Mouse (Mus musculus) myocyte (in vitro differentiated cells): ENCODE measurements around the gene Nup188. TPM values are rescaled to one million over a fixed set of nuclear protein-coding genes. Genes with fewer than 3 reads are reported as not detected.

Experiments
- H3K27me3 ChIP-seq: one replicate; pipeline ENCODE4 v1.6.1; 2011; ENCODE audit not compliant: control insufficient read depth, insufficient read depth, insufficient read length
- H3K36me3 ChIP-seq: one replicate; pipeline ENCODE4 v1.6.1; 2011; ENCODE audit not compliant: control insufficient read depth, insufficient read depth
- H3K4me2 ChIP-seq: one replicate; pipeline ENCODE4 v1.6.1; 2011; ENCODE audit warnings: low read depth, control low read depth
- H3K4me3 ChIP-seq: one replicate; pipeline ENCODE4 v1.5.1; 2011; ENCODE audit warnings: mild to moderate bottlenecking, control low read depth, moderate library complexity
- H3K79me2 ChIP-seq: one replicate; pipeline ENCODE4 v1.6.1; 2011; ENCODE audit not compliant: control insufficient read depth, insufficient read depth
- H3ac ChIP-seq: one replicate; pipeline ENCODE4 v1.6.1; 2011; ENCODE audit not compliant: control insufficient read depth, insufficient read length
- CEBPB ChIP-seq: IDR thresholded peaks from 2 replicates; pipeline ENCODE4 v1.6.1; 2011; ENCODE audit warnings: mild to moderate bottlenecking, moderate library complexity; ENCODE audit not compliant: poor library complexity, insufficient read depth, severe bottlenecking
- E2F4 ChIP-seq: IDR thresholded peaks from one replicate; pipeline ENCODE4 v1.6.1; 2011; ENCODE audit warnings: mild to moderate bottlenecking, control low read depth, moderate library complexity; ENCODE audit not compliant: insufficient read depth
- MAX ChIP-seq: IDR thresholded peaks from one replicate; pipeline ENCODE4 v1.6.1; 2011; ENCODE audit warnings: low read depth, mild to moderate bottlenecking, control low read depth
- MYOD1 ChIP-seq, 3 experiments: IDR thresholded peaks; one replicate each; pipeline ENCODE4 v1.6.1; 2011; ENCODE audit warnings: control low read depth in 2 of 3, low read depth in 2 of 3, mild to moderate bottlenecking in 2 of 3, moderate library complexity in 1 of 3; ENCODE audit not compliant: insufficient read length in 2 of 3, control insufficient read depth in 1 of 3
- MYOG ChIP-seq, 3 experiments: IDR thresholded peaks; one replicate each; pipeline ENCODE4 v1.6.1; 2011; ENCODE audit warnings: control low read depth in 2 of 3, low read depth in 2 of 3, mild to moderate bottlenecking in 2 of 3; ENCODE audit not compliant: insufficient read length in 2 of 3, control insufficient read depth in 1 of 3, insufficient read depth in 1 of 3
- POLR2A ChIP-seq: IDR thresholded peaks from one replicate; pipeline ENCODE4 v1.6.1; 2011; ENCODE audit warnings: low read depth, mild to moderate bottlenecking, control low read depth, moderate library complexity; ENCODE audit not compliant: insufficient read length
- POLR2AphosphoS2 ChIP-seq: IDR thresholded peaks from one replicate; pipeline ENCODE4 v1.6.1; 2011; ENCODE audit warnings: low read depth, control low read depth; ENCODE audit not compliant: insufficient read length
- REST ChIP-seq: IDR thresholded peaks from one replicate; pipeline ENCODE4 v1.6.1; 2011; ENCODE audit warnings: mild to moderate bottlenecking, control low read depth, moderate library complexity; ENCODE audit not compliant: insufficient read depth, insufficient read length
- SRF ChIP-seq: IDR thresholded peaks from one replicate; pipeline ENCODE4 v1.6.1; 2011; ENCODE audit warnings: low read depth; ENCODE audit not compliant: control insufficient read depth, insufficient read length
- TCF12 ChIP-seq: IDR thresholded peaks from one replicate; pipeline ENCODE4 v1.6.1; 2011; ENCODE audit warnings: mild to moderate bottlenecking, control low read depth; ENCODE audit not compliant: poor library complexity, insufficient read depth, severe bottlenecking
- TCF3 ChIP-seq: IDR thresholded peaks from one replicate; pipeline ENCODE4 v1.6.1; 2011; ENCODE audit warnings: low read depth, control low read depth; ENCODE audit not compliant: insufficient read length
- USF1 ChIP-seq: IDR thresholded peaks from one replicate; pipeline ENCODE4 v1.6.1; 2011; ENCODE audit warnings: low read depth, mild to moderate bottlenecking, control low read depth, moderate library complexity
- polyA plus RNA-seq: library from polyadenylated mRNA; unstranded; fragments of >200 nt; fragmentation: generic; extraction: Trizol; gene quantifications from one replicate; pipeline ENCODE4 v1.2.1, GENCODE M21; 2012; ENCODE audit warnings: missing spikeins

The Nup188 gene
- polyA plus RNA-seq, 1 experiment: 54.0 TPM

GRCm38 (mm10) chr2:30262840-30263441 lies 23.3 kb upstream of the Nup188 start:
- TF ChIP-seq CEBPB (no peak), SRF (no peak), USF1 (no peak), E2F4 (no peak), MYOD1 (IDR thresholded peaks at IDR 0.05; ENCODE audit: control insufficient read depth in 1 of 3, insufficient read length in 2 of 3, low read depth in 2 of 3) (no peak), MAX (no peak), TCF3 (no peak), TCF12 (no peak), POLR2A (no peak), REST (no peak), MYOG (IDR thresholded peaks at IDR 0.05; ENCODE audit: control insufficient read depth in 1 of 3, insufficient read depth in 1 of 3, insufficient read length in 2 of 3, low read depth in 2 of 3) (no peak), POLR2AphosphoS2 (no peak)
- H3K36me3 ChIP-seq: peaks cover 49% of the 10 kb centered on the region
- H3K4me2 ChIP-seq: no peak overlapping the region
- H3K27me3 ChIP-seq: no peaks in the 10 kb centered on the region
- peaks cover 36% of the 10 kb centered on the region for H3K79me2 ChIP-seq
- no peak overlapping the region for H3K4me3 ChIP-seq
- H3ac ChIP-seq: no peak overlapping the region

DNA sequence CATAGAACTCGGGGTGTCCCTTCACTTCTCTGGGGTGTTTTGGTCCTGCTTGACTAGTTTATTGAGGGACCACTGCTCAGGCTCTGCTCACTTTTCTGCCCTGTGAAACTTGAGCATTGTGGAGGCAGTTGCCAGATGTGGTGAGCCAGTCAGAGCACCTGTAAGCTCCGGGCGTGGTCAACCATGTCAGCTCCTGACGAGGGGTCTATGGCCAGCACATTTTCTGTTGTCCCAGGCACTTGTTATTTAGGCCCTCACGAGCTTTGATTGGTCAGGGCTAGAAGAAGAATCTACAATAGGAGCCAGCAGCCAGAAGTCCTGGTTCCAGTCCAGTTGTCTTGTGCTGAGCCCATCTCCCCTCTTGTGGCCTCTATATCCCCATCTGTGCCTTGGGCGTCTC lies 22.4 kb upstream of the Nup188 start:
- TF ChIP-seq REST (no peak), USF1 (no peak), POLR2A (no peak), TCF12 (no peak), CEBPB (no peak), TCF3 (no peak), MYOD1 (IDR thresholded peaks at IDR 0.05; ENCODE audit: control insufficient read depth in 1 of 3, insufficient read length in 2 of 3, low read depth in 2 of 3) (no peak), MAX (no peak), SRF (no peak), E2F4 (no peak), POLR2AphosphoS2 (no peak), MYOG (IDR thresholded peaks at IDR 0.05; ENCODE audit: control insufficient read depth in 1 of 3, insufficient read depth in 1 of 3, insufficient read length in 2 of 3, low read depth in 2 of 3) (no peak)
- Histone ChIP-seq H3K79me2 (peaks cover 30% of the 10 kb centered on the region), H3ac (no peak overlapping the region), H3K4me3 (no peak overlapping the region), H3K4me2 (no peak overlapping the region), H3K27me3 (no peaks in the 10 kb centered on the region), H3K36me3 (peaks cover 49% of the 10 kb centered on the region)

- Histone ChIP-seq H3K27me3 (no peaks in the 10 kb centered on the region), H3K4me2 (peak overlapping the region; percentile 72), H3K4me3 (no peak overlapping the region), H3ac (no peak overlapping the region), H3K79me2 (peaks cover 19% of the 10 kb centered on the region), H3K36me3 (peaks cover 48% of the 10 kb centered on the region)
- TF ChIP-seq MAX: no peak
- TF ChIP-seq TCF3: no peak
- no peak for TF ChIP-seq CEBPB
- TF ChIP-seq REST: no peak
- no peak for TF ChIP-seq E2F4
- no peak for TF ChIP-seq TCF12
- no peak for TF ChIP-seq MYOD1 (IDR thresholded peaks at IDR 0.05; ENCODE audit: control insufficient read depth in 1 of 3, insufficient read length in 2 of 3, low read depth in 2 of 3)
Measured at GRCm38 (mm10) chr2:30264671-30265519, 21.3 kb upstream of the Nup188 start.

DNA sequence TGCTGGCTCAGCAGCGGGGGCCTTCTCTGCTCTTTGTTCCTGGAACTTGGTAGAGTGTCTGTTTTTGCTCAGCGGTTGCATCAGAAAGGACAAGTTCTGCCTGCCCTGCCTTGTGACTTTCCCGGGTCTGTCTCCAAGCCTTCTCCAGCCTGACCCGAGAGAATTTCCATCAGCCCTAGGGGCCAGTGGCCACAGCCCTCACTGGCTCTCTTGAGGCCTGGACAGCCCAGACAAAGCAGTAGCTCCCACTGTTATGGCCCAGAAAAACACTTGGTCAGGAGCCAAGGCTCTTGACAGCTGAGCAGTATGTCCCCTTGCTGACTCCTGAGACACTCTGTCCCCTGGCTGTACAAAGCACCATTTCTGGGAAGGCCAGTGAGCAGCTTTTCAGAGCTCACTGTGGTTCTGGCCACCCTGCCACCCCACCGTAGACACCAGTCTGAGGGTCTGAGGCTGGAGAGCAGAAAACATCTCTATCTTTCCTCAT lies 20.4 kb upstream of the Nup188 start, which contains the start of gene Phyhd1:
Gene Phyhd1 (plus strand): TSS at position 437 of the 487 bp plus-strand sequence.
- Histone ChIP-seq H3K4me2 (peak within 1 kb of the TSS; percentile 72), H3K36me3 (peaks cover 39% of the 10 kb centered on the region), H3K4me3 (peak within 1 kb of the TSS; percentile 10), H3K79me2 (peaks cover 10% of the 10 kb centered on the region), H3ac (no peak within 1 kb of the TSS), H3K27me3 (no peaks in the 10 kb centered on the region)
- TF ChIP-seq CEBPB (peak; percentile 91), MYOG (IDR thresholded peaks at IDR 0.05; ENCODE audit: control insufficient read depth in 1 of 3, insufficient read depth in 1 of 3, insufficient read length in 2 of 3, low read depth in 2 of 3) (peak in 2 of 3 experiments; percentile 43 to 75), SRF (no peak), MYOD1 (IDR thresholded peaks at IDR 0.05; ENCODE audit: control insufficient read depth in 1 of 3, insufficient read length in 2 of 3, low read depth in 2 of 3) (peak in 2 of 3 experiments; percentile 56 to 65), TCF12 (no peak), MAX (no peak), E2F4 (no peak), TCF3 (no peak), POLR2AphosphoS2 (peak; percentile 48), REST (no peak), POLR2A (peak; percentile 28)
